ENCODE assay signal across 8 mouse cellular contexts in genomic region chr11:101064462-101064861, GRCm38 (mm10). TPM values are rescaled to one million over a fixed set of nuclear protein-coding genes. Genes with fewer than 3 reads are reported as not detected.
DNase-seq lines count a peak whose midpoint lies in the region; ATAC-seq and TF ChIP-seq lines count a peak whose summit lies in the region.

No protein-coding gene starts in this region.

- H3K27ac ChIP-seq in heart, embryonic 12.5 days (ENCODE audit: poor library complexity, severe bottlenecking), result peak overlapping the region; percentile 99
- H3K27ac ChIP-seq in midbrain, embryonic 14.5 days (replicated peaks; ENCODE audit: low read depth, low read length), result 0 out of 2 replicates have a peak overlapping the region, but pooled peaks have one; percentile 32
- no peak overlapping the region for H3K27ac ChIP-seq in midbrain, embryonic 11.5 days (ENCODE audit: low read depth, low read length)
- peak overlapping the region; percentile 92 for H3K27ac ChIP-seq in intestine, postnatal 0 days (ENCODE audit: low read depth, low read length)
- H3K27ac ChIP-seq in stomach, embryonic 16.5 days (ENCODE audit: low read length), result peak overlapping the region; percentile 99

- peaks cover 71% of the 10 kb centered on the region for H3K4me1 ChIP-seq in heart, embryonic 12.5 days (replicated peaks)
- no peaks in the 10 kb centered on the region for H3K4me1 ChIP-seq in midbrain, embryonic 14.5 days (ENCODE audit: control insufficient read depth, insufficient read depth, low read length)
- peaks cover 2% of the 10 kb centered on the region; the same call in 1 of the 2 replicates for H3K4me1 ChIP-seq in midbrain, embryonic 11.5 days (ENCODE audit: control insufficient read depth, insufficient read depth, low read length)
- peaks cover 16% of the 10 kb centered on the region; the same call in 1 of the 2 replicates for H3K4me1 ChIP-seq in intestine, postnatal 0 days (replicated peaks; ENCODE audit: control insufficient read depth, insufficient read depth, low read length)
- peaks cover 65% of the 10 kb centered on the region for H3K4me1 ChIP-seq in stomach, embryonic 16.5 days (ENCODE audit: control insufficient read depth, insufficient read depth, low read length)

- peaks cover 18% of the 10 kb centered on the region for H3K36me3 ChIP-seq in heart, embryonic 12.5 days
- peaks cover 42% of the 10 kb centered on the region for H3K36me3 ChIP-seq in midbrain, embryonic 14.5 days (ENCODE audit: control insufficient read depth, insufficient read depth, low read length)
- no peaks in the 10 kb centered on the region for H3K36me3 ChIP-seq in midbrain, embryonic 11.5 days (ENCODE audit: control insufficient read depth, insufficient read depth, low read length)
- peaks cover 7% of the 10 kb centered on the region for H3K36me3 ChIP-seq in intestine, postnatal 0 days (ENCODE audit: control insufficient read depth, insufficient read depth)
- H3K36me3 ChIP-seq in stomach, embryonic 16.5 days (ENCODE audit: control insufficient read depth, insufficient read depth, low read length), result no peaks in the 10 kb centered on the region

- H3K9ac ChIP-seq in heart, embryonic 12.5 days, result peak overlapping the region; percentile 72
- H3K9ac ChIP-seq in midbrain, embryonic 14.5 days (replicated peaks; ENCODE audit: low read length), result no peak overlapping the region
- no peak overlapping the region for H3K9ac ChIP-seq in midbrain, embryonic 11.5 days (ENCODE audit: low read length)
- H3K9ac ChIP-seq in intestine, postnatal 0 days (ENCODE audit: low read depth, low read length), result no peak overlapping the region
- H3K9ac ChIP-seq in stomach, embryonic 16.5 days (ENCODE audit: low read length), result peak overlapping the region; percentile 64; the same call in 1 of the 2 replicates

- no peak for TF ChIP-seq CTCF in intestine, postnatal 0 days (IDR thresholded peaks at IDR 0.05; ENCODE audit: low read depth)

- H3K4me2 ChIP-seq in heart, embryonic 12.5 days, result peak overlapping the region; percentile 28
- H3K4me2 ChIP-seq in midbrain, embryonic 14.5 days (ENCODE audit: low read length), result no peak overlapping the region
- H3K4me2 ChIP-seq in midbrain, embryonic 11.5 days, result no peak overlapping the region
- no peak overlapping the region; the same call in 1 of the 2 replicates for H3K4me2 ChIP-seq in intestine, postnatal 0 days (replicated peaks; ENCODE audit: low read depth)
- no peak overlapping the region for H3K4me2 ChIP-seq in stomach, embryonic 16.5 days (ENCODE audit: low read depth, low read length)

- WGBS in heart, embryonic 12.5 days, result 51% methylated on average over 4 of the region's 4 CpGs
- 92% methylated on average over 4 of the region's 4 CpGs for WGBS in midbrain, embryonic 14.5 days
- 87% methylated on average over 4 of the region's 4 CpGs for WGBS in midbrain, embryonic 11.5 days
- 42% methylated on average over 4 of the region's 4 CpGs for WGBS in intestine, postnatal 0 days
- WGBS in stomach, embryonic 16.5 days, result 63% methylated on average over 4 of the region's 4 CpGs

- ATAC-seq in heart, embryonic 12.5 days (ENCODE audit: insufficient number of reproducible peaks, low FRiP score), result no peak
- no peak for ATAC-seq in midbrain, embryonic 14.5 days (ENCODE audit: low FRiP score, low TSS enrichment)
- no peak for ATAC-seq in midbrain, embryonic 11.5 days (ENCODE audit: low FRiP score)
- ATAC-seq in intestine, postnatal 0 days, result no peak
- no peak for ATAC-seq in stomach, embryonic 16.5 days (ENCODE audit: insufficient read depth, low FRiP score)

- DNase-seq in heart, adult 8-10 months (ENCODE audit: low spot score), result no peak
- no peak for DNase-seq in midbrain, embryonic 14.5 days
- DNase-seq in midbrain, embryonic 11.5 days (ENCODE audit: low spot score, missing footprints), result no peak
- DNase-seq in urinary bladder, postnatal 36 days (ENCODE audit: low spot score in 2 of 2), result no peak
- no peak for DNase-seq in frontal cortex, postnatal 36 days (ENCODE audit: low spot score in 2 of 2)

- H3K4me3 ChIP-seq in heart, embryonic 12.5 days, result no peak overlapping the region
- H3K4me3 ChIP-seq in midbrain, embryonic 14.5 days (replicated peaks; ENCODE audit: low read depth, low read length), result no peak overlapping the region
- H3K4me3 ChIP-seq in midbrain, embryonic 11.5 days (ENCODE audit: low read depth, low read length), result no peak overlapping the region
- H3K4me3 ChIP-seq in intestine, postnatal 0 days (ENCODE audit: low read depth, low read length), result no peak overlapping the region
- no peak overlapping the region for H3K4me3 ChIP-seq in stomach, embryonic 16.5 days (replicated peaks; ENCODE audit: low read length)

- no peaks in the 10 kb centered on the region for H3K27me3 ChIP-seq in heart, embryonic 12.5 days (replicated peaks)
- H3K27me3 ChIP-seq in midbrain, embryonic 14.5 days (ENCODE audit: control insufficient read depth, insufficient read depth, low read length), result no peaks in the 10 kb centered on the region
- peaks cover 2% of the 10 kb centered on the region; the same call in 1 of the 2 replicates for H3K27me3 ChIP-seq in midbrain, embryonic 11.5 days (ENCODE audit: control insufficient read depth, insufficient read depth, low read length)
- H3K27me3 ChIP-seq in intestine, postnatal 0 days (replicated peaks; ENCODE audit: control insufficient read depth, insufficient read depth, low read length), result no peaks in the 10 kb centered on the region
- H3K27me3 ChIP-seq in stomach, embryonic 16.5 days (ENCODE audit: control insufficient read depth, insufficient read depth, low read length), result no peaks in the 10 kb centered on the region

- no peaks in the 10 kb centered on the region for H3K9me3 ChIP-seq in heart, embryonic 12.5 days (replicated peaks)
- no peaks in the 10 kb centered on the region for H3K9me3 ChIP-seq in midbrain, embryonic 14.5 days (ENCODE audit: control insufficient read depth, low read length)
- H3K9me3 ChIP-seq in midbrain, embryonic 11.5 days (ENCODE audit: control insufficient read depth, low read length), result no peaks in the 10 kb centered on the region
- no peaks in the 10 kb centered on the region for H3K9me3 ChIP-seq in intestine, postnatal 0 days (ENCODE audit: control insufficient read depth)
- H3K9me3 ChIP-seq in stomach, embryonic 16.5 days (replicated peaks; ENCODE audit: control insufficient read depth, low read length), result no peaks in the 10 kb centered on the region

RNA-seq across cellular contexts. Expression of gene Naglu, which starts 5.3 kb away (rescaled TPM):
- polyA plus RNA-seq in heart, embryonic 12.5 days (2016; fragmentation: Nextera tagmentation; extraction: Ambion mirVana), result 17.5 and 18.1 TPM in 2 replicates
- total RNA-seq in heart, adult 8-10 months (2022), result 10 to 100 TPM in 1 of 4 experiments, 1 to 10 TPM in 3; 7.3 to 10.1 (median 7.8) TPM
- 9.5 and 9.8 TPM in 2 replicates for polyA plus RNA-seq in midbrain, embryonic 14.5 days (2014; fragmentation: Nextera tagmentation; extraction: Ambion mirVana)
- polyA plus RNA-seq in midbrain, embryonic 11.5 days (2014; fragmentation: Nextera tagmentation; extraction: Ambion mirVana), result 6.0 and 6.9 TPM in 2 replicates
- polyA plus RNA-seq in intestine, postnatal 0 days (2015; fragmentation: Nextera tagmentation; extraction: Ambion mirVana), result 25.6 and 25.8 TPM in 2 replicates
- polyA plus RNA-seq in stomach, embryonic 16.5 days (2015; fragmentation: Nextera tagmentation; extraction: Ambion mirVana), result 17.0 and 17.2 TPM in 2 replicates

RNA-seq across cellular contexts. Expression of gene Hsd17b1, which starts 13.7 kb away (rescaled TPM):
- not detected in 2 replicates for polyA plus RNA-seq in heart, embryonic 12.5 days (2016; fragmentation: Nextera tagmentation; extraction: Ambion mirVana)
- total RNA-seq in heart, adult 8-10 months (2022), result 1 to 10 TPM in 1 of 4 experiments, under 1 TPM in 3; 0.22 to 1.5 (median 0.52) TPM
- polyA plus RNA-seq in midbrain, embryonic 14.5 days (2014; fragmentation: Nextera tagmentation; extraction: Ambion mirVana), result 0.16 and 0.43 TPM in 2 replicates
- 0.10 TPM in 1 of 2 replicates, not detected in the other for polyA plus RNA-seq in midbrain, embryonic 11.5 days (2014; fragmentation: Nextera tagmentation; extraction: Ambion mirVana)
- 0.08 TPM in 1 of 2 replicates, not detected in the other for polyA plus RNA-seq in intestine, postnatal 0 days (2015; fragmentation: Nextera tagmentation; extraction: Ambion mirVana)
- polyA plus RNA-seq in stomach, embryonic 16.5 days (2015; fragmentation: Nextera tagmentation; extraction: Ambion mirVana), result 0.30 TPM in 1 of 2 replicates, not detected in the other

RNA-seq across cellular contexts. Expression of gene Coasy, which starts 17.9 kb away (rescaled TPM):
- polyA plus RNA-seq in heart, embryonic 12.5 days (2016; fragmentation: Nextera tagmentation; extraction: Ambion mirVana), result 27.2 and 30.4 TPM in 2 replicates
- total RNA-seq in heart, adult 8-10 months (2022), result 10 to 100 TPM; 14.5 to 21.0 (median 17.6) TPM
- 43.6 and 44.4 TPM in 2 replicates for polyA plus RNA-seq in midbrain, embryonic 14.5 days (2014; fragmentation: Nextera tagmentation; extraction: Ambion mirVana)
- polyA plus RNA-seq in midbrain, embryonic 11.5 days (2014; fragmentation: Nextera tagmentation; extraction: Ambion mirVana), result 53.2 and 53.3 TPM in 2 replicates
- 28.0 TPM in 2 replicates for polyA plus RNA-seq in intestine, postnatal 0 days (2015; fragmentation: Nextera tagmentation; extraction: Ambion mirVana)
- polyA plus RNA-seq in stomach, embryonic 16.5 days (2015; fragmentation: Nextera tagmentation; extraction: Ambion mirVana), result 38.9 and 41.8 TPM in 2 replicates

RNA-seq across cellular contexts. Expression of gene Mlx, which starts 22.6 kb away (rescaled TPM):
- 36.2 and 37.3 TPM in 2 replicates for polyA plus RNA-seq in heart, embryonic 12.5 days (2016; fragmentation: Nextera tagmentation; extraction: Ambion mirVana)
- total RNA-seq in heart, adult 8-10 months (2022), result 10 to 100 TPM; 15.5 to 24.4 (median 20.0) TPM
- polyA plus RNA-seq in midbrain, embryonic 14.5 days (2014; fragmentation: Nextera tagmentation; extraction: Ambion mirVana), result 92.9 and 100 TPM in 2 replicates
- polyA plus RNA-seq in midbrain, embryonic 11.5 days (2014; fragmentation: Nextera tagmentation; extraction: Ambion mirVana), result 38.0 and 47.0 TPM in 2 replicates
- polyA plus RNA-seq in intestine, postnatal 0 days (2015; fragmentation: Nextera tagmentation; extraction: Ambion mirVana), result 93.3 and 96.4 TPM in 2 replicates
- 57.4 and 60.5 TPM in 2 replicates for polyA plus RNA-seq in stomach, embryonic 16.5 days (2015; fragmentation: Nextera tagmentation; extraction: Ambion mirVana)

RNA-seq across cellular contexts. Expression of gene Psmc3ip, which starts 30.8 kb away (rescaled TPM):
- polyA plus RNA-seq in heart, embryonic 12.5 days (2016; fragmentation: Nextera tagmentation; extraction: Ambion mirVana), result 20.8 and 21.3 TPM in 2 replicates
- total RNA-seq in heart, adult 8-10 months (2022), result 1 to 10 TPM; 2.3 to 3.1 (median 2.8) TPM
- polyA plus RNA-seq in midbrain, embryonic 14.5 days (2014; fragmentation: Nextera tagmentation; extraction: Ambion mirVana), result 19.2 and 19.6 TPM in 2 replicates
- polyA plus RNA-seq in midbrain, embryonic 11.5 days (2014; fragmentation: Nextera tagmentation; extraction: Ambion mirVana), result 57.0 and 64.8 TPM in 2 replicates
- polyA plus RNA-seq in intestine, postnatal 0 days (2015; fragmentation: Nextera tagmentation; extraction: Ambion mirVana), result 9.1 and 10.5 TPM in 2 replicates
- 21.4 and 23.4 TPM in 2 replicates for polyA plus RNA-seq in stomach, embryonic 16.5 days (2015; fragmentation: Nextera tagmentation; extraction: Ambion mirVana)

Comparison
In these comparisons a context has a peak if more than half of its experiments do, and no peak if none do; other contexts are left out.
1. H3K9ac ChIP-seq: peak in heart, embryonic 12.5 days (single experiment) and stomach, embryonic 16.5 days (single experiment); none in midbrain, embryonic 14.5 days (single experiment), midbrain, embryonic 11.5 days (single experiment) and intestine, postnatal 0 days (single experiment).